Mouse (Mus musculus): ENCODE results near the gene Ucn2. TPM values are rescaled to one million over a fixed set of nuclear protein-coding genes. Genes with fewer than 3 reads are reported as not detected.

Ucn2 gene
- polyA plus RNA-seq, 1 experiment from 2014 or later: not detected

DNA sequence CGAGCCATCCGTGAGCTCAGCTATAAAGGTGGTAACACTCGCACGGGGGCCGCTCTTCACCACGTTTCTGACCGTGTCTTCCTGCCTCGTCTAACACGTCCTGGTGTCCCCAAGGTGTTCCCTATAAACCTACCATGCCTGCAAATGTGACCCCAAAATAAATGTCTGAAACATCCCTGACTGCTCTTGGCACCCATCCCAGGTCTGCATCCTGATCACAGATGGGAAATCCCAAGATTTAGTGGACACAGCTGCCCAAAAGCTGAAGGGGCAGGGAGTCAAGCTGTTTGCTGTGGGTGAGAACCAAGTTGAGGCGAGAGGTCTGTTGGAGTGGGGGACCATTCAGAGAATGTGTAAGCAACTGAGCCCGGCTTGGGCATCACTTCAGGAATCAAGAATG, 30.6 kb upstream of the Ucn2 start:
- 94% methylated on average over 11 of the region's 11 CpGs for WGBS
- Histone ChIP-seq H3K27me3 (ENCODE audit: control insufficient read depth, insufficient read depth, low read length) (peaks cover 8% of the 10 kb centered on the region), H3K36me3 (ENCODE audit: control insufficient read depth, insufficient read depth, low read length) (no peaks in the 10 kb centered on the region; the same call in 1 of the 2 replicates), H3K9ac (ENCODE audit: low read length) (no peak overlapping the region), H3K4me2 (ENCODE audit: low read depth, low read length, severe bottlenecking) (no peak overlapping the region), H3K4me3 (ENCODE audit: low read depth, low read length) (no peak overlapping the region), H3K9me3 (ENCODE audit: control insufficient read depth, low read length) (no peaks in the 10 kb centered on the region), H3K4me1 (replicated peaks; ENCODE audit: control insufficient read depth, insufficient read depth, low read length) (no peaks in the 10 kb centered on the region; the same call in 1 of the 2 replicates), H3K27ac (ENCODE audit: low read depth, low read length) (no peak overlapping the region)
- ATAC-seq (replicated peaks; ENCODE audit: low FRiP score) (no peak), DNase-seq (ENCODE audit: low spot score) (no peak)

DNA sequence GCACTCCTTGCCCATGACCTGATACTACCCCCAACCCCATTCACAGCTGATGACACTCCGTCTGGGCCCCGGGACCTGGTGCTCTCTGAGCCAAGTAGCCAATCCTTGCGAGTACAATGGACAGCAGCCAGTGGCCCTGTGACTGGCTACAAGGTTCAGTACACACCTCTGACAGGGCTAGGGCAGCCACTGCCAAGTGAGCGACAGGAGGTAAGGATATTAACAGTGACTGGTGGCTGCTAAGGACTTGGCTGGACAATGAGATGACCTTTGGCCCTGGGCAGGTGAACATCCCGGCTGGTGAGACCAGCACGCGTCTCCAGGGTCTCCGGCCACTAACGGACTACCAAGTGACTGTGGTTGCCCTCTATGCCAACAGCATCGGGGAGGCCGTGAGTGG, 30.0 kb upstream of the Ucn2 start:
- no peak overlapping the region for H3K9ac ChIP-seq (ENCODE audit: low read length)
- H3K9me3 ChIP-seq (ENCODE audit: control insufficient read depth, low read length): no peaks in the 10 kb centered on the region
- H3K4me1 ChIP-seq (replicated peaks; ENCODE audit: control insufficient read depth, insufficient read depth, low read length): no peaks in the 10 kb centered on the region; the same call in 1 of the 2 replicates
- H3K27me3 ChIP-seq (ENCODE audit: control insufficient read depth, insufficient read depth, low read length): peaks cover 8% of the 10 kb centered on the region
- DNase-seq (ENCODE audit: low spot score) (no peak), ATAC-seq (replicated peaks; ENCODE audit: low FRiP score) (no peak)
- no peak overlapping the region for H3K27ac ChIP-seq (ENCODE audit: low read depth, low read length)
- H3K4me2 ChIP-seq (ENCODE audit: low read depth, low read length, severe bottlenecking): no peak overlapping the region
- H3K4me3 ChIP-seq (ENCODE audit: low read depth, low read length): no peak overlapping the region
- WGBS: 88% methylated on average over 11 of the region's 11 CpGs
- no peaks in the 10 kb centered on the region for H3K36me3 ChIP-seq (ENCODE audit: control insufficient read depth, insufficient read depth, low read length)

DNA sequence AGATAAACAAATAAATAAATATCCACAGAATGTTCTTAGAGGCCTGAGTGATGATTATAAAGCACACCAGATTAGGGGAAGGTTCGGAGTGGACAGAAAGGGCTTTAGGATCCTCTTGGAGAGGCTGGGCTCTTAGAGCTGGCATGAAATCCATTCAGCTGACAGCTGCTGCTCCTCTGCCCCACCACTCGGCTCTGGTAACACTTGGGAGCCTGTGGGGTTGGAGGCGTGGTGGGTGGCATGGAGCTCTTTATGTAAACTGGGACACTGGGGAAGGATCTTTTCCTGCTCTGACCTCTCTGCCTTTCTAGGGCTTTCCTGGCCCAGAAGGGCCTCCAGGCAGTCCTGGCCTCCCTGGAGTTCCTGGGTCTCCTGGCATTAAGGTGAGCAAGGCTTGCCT, 22.2 kb upstream of the Ucn2 start:
- Histone ChIP-seq H3K9ac (ENCODE audit: low read length) (no peak overlapping the region), H3K27me3 (ENCODE audit: control insufficient read depth, insufficient read depth, low read length) (no peaks in the 10 kb centered on the region), H3K9me3 (ENCODE audit: control insufficient read depth, low read length) (no peaks in the 10 kb centered on the region), H3K4me1 (replicated peaks; ENCODE audit: control insufficient read depth, insufficient read depth, low read length) (no peaks in the 10 kb centered on the region), H3K4me3 (ENCODE audit: low read depth, low read length) (no peak overlapping the region), H3K27ac (ENCODE audit: low read depth, low read length) (no peak overlapping the region), H3K36me3 (ENCODE audit: control insufficient read depth, insufficient read depth, low read length) (no peaks in the 10 kb centered on the region), H3K4me2 (ENCODE audit: low read depth, low read length, severe bottlenecking) (no peak overlapping the region)
- WGBS: 84% methylated on average over 3 of the region's 3 CpGs
- ATAC-seq (replicated peaks; ENCODE audit: low FRiP score) (no peak), DNase-seq (ENCODE audit: low spot score) (no peak)

DNA sequence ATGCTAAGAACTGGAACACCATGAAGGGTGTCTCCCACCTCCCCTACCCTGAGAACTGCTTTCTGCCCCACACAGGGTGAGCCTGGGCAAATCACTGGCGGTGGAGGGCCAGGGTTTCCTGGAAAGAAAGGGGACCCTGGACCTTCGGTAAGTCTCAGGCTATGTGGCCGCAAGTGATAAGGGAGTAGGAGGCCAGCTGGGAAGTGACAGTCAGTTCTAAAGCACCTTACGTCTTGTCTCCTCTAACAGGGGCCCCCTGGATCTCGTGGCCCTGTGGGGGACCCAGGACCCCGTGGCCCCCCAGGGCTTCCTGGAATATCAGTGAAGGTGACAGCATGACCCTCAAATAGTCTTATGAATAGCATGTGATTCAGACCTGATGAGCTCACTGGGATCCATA, 21.5 kb upstream of the Ucn2 start:
- ATAC-seq (replicated peaks; ENCODE audit: low FRiP score): no peak

DNA sequence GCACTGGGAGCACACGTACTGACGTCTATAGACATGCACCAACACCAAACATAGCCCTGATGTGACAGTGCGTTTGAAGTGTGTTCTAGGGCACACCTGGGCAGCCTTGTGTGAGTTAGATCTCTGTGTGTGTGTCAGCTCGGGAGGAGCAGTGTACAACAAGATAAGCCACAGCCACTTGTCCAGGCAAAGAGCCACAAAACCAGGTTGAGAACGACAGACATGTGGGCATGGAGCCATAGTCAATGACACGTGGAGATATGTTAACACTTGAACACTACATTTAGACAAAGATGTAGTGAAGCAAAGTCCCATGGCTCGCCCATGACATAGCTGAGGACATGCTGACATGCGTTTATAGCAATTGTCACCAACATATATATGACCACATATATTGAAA, 15.2 kb upstream of the Ucn2 start:
- Histone ChIP-seq H3K9ac (ENCODE audit: low read length) (no peak overlapping the region), H3K27ac (ENCODE audit: low read depth, low read length) (no peak overlapping the region), H3K4me1 (replicated peaks; ENCODE audit: control insufficient read depth, insufficient read depth, low read length) (no peaks in the 10 kb centered on the region), H3K27me3 (ENCODE audit: control insufficient read depth, insufficient read depth, low read length) (no peaks in the 10 kb centered on the region), H3K9me3 (ENCODE audit: control insufficient read depth, low read length) (no peaks in the 10 kb centered on the region), H3K4me3 (ENCODE audit: low read depth, low read length) (no peak overlapping the region), H3K4me2 (ENCODE audit: low read depth, low read length, severe bottlenecking) (no peak overlapping the region), H3K36me3 (ENCODE audit: control insufficient read depth, insufficient read depth, low read length) (no peaks in the 10 kb centered on the region)
- DNase-seq (ENCODE audit: low spot score) (no peak), ATAC-seq (replicated peaks; ENCODE audit: low FRiP score) (no peak)
- 85% methylated on average over 8 of the region's 8 CpGs for WGBS

More for the DNA sequence above, 21.5 kb upstream of the Ucn2 start:
- Histone ChIP-seq H3K4me3 (ENCODE audit: low read depth, low read length) (no peak overlapping the region), H3K27ac (ENCODE audit: low read depth, low read length) (no peak overlapping the region), H3K4me2 (ENCODE audit: low read depth, low read length, severe bottlenecking) (no peak overlapping the region), H3K9me3 (ENCODE audit: control insufficient read depth, low read length) (no peaks in the 10 kb centered on the region), H3K27me3 (ENCODE audit: control insufficient read depth, insufficient read depth, low read length) (no peaks in the 10 kb centered on the region), H3K4me1 (replicated peaks; ENCODE audit: control insufficient read depth, insufficient read depth, low read length) (no peaks in the 10 kb centered on the region), H3K36me3 (ENCODE audit: control insufficient read depth, insufficient read depth, low read length) (no peaks in the 10 kb centered on the region), H3K9ac (ENCODE audit: low read length) (no peak overlapping the region)
- WGBS: 81% methylated on average over 6 of the region's 6 CpGs
- DNase-seq (ENCODE audit: low spot score): no peak

DNA sequence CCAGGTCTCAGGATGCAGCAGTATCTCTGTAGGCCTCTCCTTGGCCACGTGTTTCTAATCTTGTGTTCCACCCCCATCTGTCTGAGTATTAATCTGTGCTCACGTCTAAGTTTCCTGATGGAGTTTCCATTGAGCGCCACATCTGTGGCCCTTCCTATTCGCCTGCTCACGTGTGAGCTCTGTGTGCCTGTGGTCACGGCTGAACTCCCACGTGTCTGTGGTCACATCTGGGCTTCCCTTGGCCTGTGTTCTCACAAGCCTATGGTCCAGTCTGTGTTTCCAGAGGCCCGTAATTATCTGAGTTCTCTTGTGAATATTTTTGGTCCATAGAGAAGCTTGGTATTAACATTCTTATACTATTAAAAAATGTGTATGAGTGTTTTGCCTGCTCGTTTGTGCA, 9.3 kb upstream of the Ucn2 start:
- Histone ChIP-seq H3K4me2 (ENCODE audit: low read depth, low read length, severe bottlenecking) (no peak overlapping the region), H3K36me3 (ENCODE audit: control insufficient read depth, insufficient read depth, low read length) (no peaks in the 10 kb centered on the region), H3K4me3 (ENCODE audit: low read depth, low read length) (no peak overlapping the region), H3K9ac (ENCODE audit: low read length) (no peak overlapping the region), H3K9me3 (ENCODE audit: control insufficient read depth, low read length) (no peaks in the 10 kb centered on the region), H3K4me1 (replicated peaks; ENCODE audit: control insufficient read depth, insufficient read depth, low read length) (no peaks in the 10 kb centered on the region), H3K27ac (ENCODE audit: low read depth, low read length) (no peak overlapping the region), H3K27me3 (ENCODE audit: control insufficient read depth, insufficient read depth, low read length) (no peaks in the 10 kb centered on the region)
- DNase-seq (ENCODE audit: low spot score) (no peak), ATAC-seq (replicated peaks; ENCODE audit: low FRiP score) (no peak)
- 86% methylated on average over 9 of the region's 9 CpGs for WGBS

DNA sequence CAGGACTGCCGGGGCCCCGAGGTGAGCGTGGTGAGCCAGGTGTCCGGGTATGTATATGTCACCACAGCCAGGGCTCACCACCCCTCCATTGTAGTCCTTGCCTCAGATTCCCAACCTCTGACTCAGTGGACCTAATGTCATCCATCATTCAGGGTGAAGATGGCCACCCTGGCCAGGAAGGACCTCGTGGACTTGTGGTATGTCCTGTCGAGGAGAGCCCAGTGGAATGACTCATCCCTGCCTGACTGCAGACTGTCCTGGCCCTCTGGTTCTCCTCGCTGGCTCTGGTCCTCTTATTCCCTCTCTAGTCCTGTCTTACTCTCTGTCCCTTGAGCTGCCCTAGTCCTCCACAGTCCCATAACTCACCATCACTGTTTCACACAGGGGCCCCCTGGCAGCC, 7.8 kb upstream of the Ucn2 start:
- DNase-seq (ENCODE audit: low spot score) (no peak), ATAC-seq (replicated peaks; ENCODE audit: low FRiP score) (no peak)
- H3K27ac ChIP-seq (ENCODE audit: low read depth, low read length): no peak overlapping the region
- H3K4me3 ChIP-seq (ENCODE audit: low read depth, low read length): no peak overlapping the region
- no peaks in the 10 kb centered on the region for H3K9me3 ChIP-seq (ENCODE audit: control insufficient read depth, low read length)
- no peaks in the 10 kb centered on the region for H3K36me3 ChIP-seq (ENCODE audit: control insufficient read depth, insufficient read depth, low read length)
- no peaks in the 10 kb centered on the region for H3K27me3 ChIP-seq (ENCODE audit: control insufficient read depth, insufficient read depth, low read length)
- 81% methylated on average over 7 of the region's 7 CpGs for WGBS
- H3K4me2 ChIP-seq (ENCODE audit: low read depth, low read length, severe bottlenecking): no peak overlapping the region
- no peak overlapping the region for H3K9ac ChIP-seq (ENCODE audit: low read length)
- no peaks in the 10 kb centered on the region for H3K4me1 ChIP-seq (replicated peaks; ENCODE audit: control insufficient read depth, insufficient read depth, low read length)

DNA sequence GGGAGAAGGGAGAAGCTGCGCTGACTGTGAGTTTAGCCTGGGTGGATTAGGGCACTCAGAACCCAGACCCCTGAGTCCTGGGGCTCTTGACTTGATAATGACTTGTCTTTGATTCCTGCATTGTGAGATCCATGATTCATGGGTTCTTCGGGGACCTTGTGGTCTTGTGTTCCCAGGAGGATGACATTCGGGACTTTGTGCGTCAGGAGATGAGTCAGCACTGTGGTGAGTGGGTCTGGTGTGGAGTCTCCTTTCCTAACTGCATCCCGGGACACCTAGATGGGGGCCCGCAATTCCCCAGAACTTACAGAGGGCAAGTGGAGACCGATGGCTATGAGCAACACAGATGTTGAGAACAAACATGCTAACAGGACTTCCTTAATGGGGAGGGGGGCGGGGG, 3.3 kb upstream of the Ucn2 start:
- no peaks in the 10 kb centered on the region for H3K4me1 ChIP-seq (replicated peaks; ENCODE audit: control insufficient read depth, insufficient read depth, low read length)
- H3K36me3 ChIP-seq (ENCODE audit: control insufficient read depth, insufficient read depth, low read length): no peaks in the 10 kb centered on the region
- 91% methylated on average over 8 of the region's 8 CpGs for WGBS
- no peak overlapping the region for H3K9ac ChIP-seq (ENCODE audit: low read length)
- no peak overlapping the region for H3K4me2 ChIP-seq (ENCODE audit: low read depth, low read length, severe bottlenecking)
- H3K9me3 ChIP-seq (ENCODE audit: control insufficient read depth, low read length): no peaks in the 10 kb centered on the region
- H3K27ac ChIP-seq (ENCODE audit: low read depth, low read length): no peak overlapping the region
- no peak for DNase-seq (ENCODE audit: low spot score)
- no peak overlapping the region for H3K4me3 ChIP-seq (ENCODE audit: low read depth, low read length)
- H3K27me3 ChIP-seq (ENCODE audit: control insufficient read depth, insufficient read depth, low read length): no peaks in the 10 kb centered on the region
- no peak for ATAC-seq (replicated peaks; ENCODE audit: low FRiP score)

DNA sequence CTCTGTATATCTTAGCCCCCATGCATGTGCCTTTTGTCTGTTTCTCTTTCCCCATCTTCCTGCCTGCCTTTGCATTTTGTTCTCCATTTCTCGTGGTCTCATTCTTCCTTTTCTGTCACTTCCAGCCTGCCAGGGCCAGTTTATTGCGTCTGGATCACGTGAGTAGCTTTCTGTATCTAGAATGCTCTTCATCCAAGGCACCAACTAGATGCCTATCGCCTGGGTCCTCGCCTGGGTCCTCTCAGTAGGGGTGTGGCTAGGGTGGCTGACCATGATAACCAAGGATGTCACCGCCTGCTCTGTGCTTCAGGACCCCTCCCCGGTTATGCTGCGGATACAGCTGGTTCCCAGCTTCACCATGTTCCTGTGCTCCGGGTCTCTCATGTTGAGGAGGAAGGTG, 2.6 kb upstream of the Ucn2 start:
- no peak overlapping the region for H3K4me3 ChIP-seq (ENCODE audit: low read depth, low read length)
- DNase-seq (ENCODE audit: low spot score) (no peak), ATAC-seq (replicated peaks; ENCODE audit: low FRiP score) (no peak)
- no peaks in the 10 kb centered on the region for H3K9me3 ChIP-seq (ENCODE audit: control insufficient read depth, low read length)
- 80% methylated on average over 9 of the region's 9 CpGs for WGBS
- no peaks in the 10 kb centered on the region for H3K36me3 ChIP-seq (ENCODE audit: control insufficient read depth, insufficient read depth, low read length)
- no peak overlapping the region for H3K9ac ChIP-seq (ENCODE audit: low read length)
- H3K4me1 ChIP-seq (replicated peaks; ENCODE audit: control insufficient read depth, insufficient read depth, low read length): no peaks in the 10 kb centered on the region
- H3K27ac ChIP-seq (ENCODE audit: low read depth, low read length): no peak overlapping the region
- no peaks in the 10 kb centered on the region for H3K27me3 ChIP-seq (ENCODE audit: control insufficient read depth, insufficient read depth, low read length)
- no peak overlapping the region for H3K4me2 ChIP-seq (ENCODE audit: low read depth, low read length, severe bottlenecking)

Measured in forebrain, embryonic 11.5 days (tissue).